Mouse (Mus musculus) neural tube, embryonic 11.5 days (tissue): ENCODE data around the gene Bod1l. TPM values are rescaled to one million over a fixed set of nuclear protein-coding genes. Genes with fewer than 3 reads are reported as not detected.

Experiments used
- ATAC-seq: fragments of 200-750 bp; cut with Nextera tagmentation; 2 replicates; pipeline ENCODE4 v1.8.0; 2017; ENCODE audit warnings: moderate number of reproducible peaks, mild to moderate bottlenecking, moderate TSS enrichment, moderate library complexity; ENCODE audit not compliant: insufficient read depth, low FRiP score, low TSS enrichment
- DNase-seq: peaks from one replicate; pipeline ENCODE4 v3.0.0-alpha.2; 2015; ENCODE audit warnings: low spot score
- H3K27ac ChIP-seq: fragments of 300-500 bp; sonication (generic); 2 replicates; pipeline ENCODE4 v1.5.1; 2014; ENCODE audit warnings: low read depth, mild to moderate bottlenecking, low read length
- H3K27me3 ChIP-seq: fragments of 300-500 bp; sonication (generic); 2 replicates; pipeline ENCODE4 v1.6.1; 2014; ENCODE audit warnings: mild to moderate bottlenecking, low read length, mixed read lengths; ENCODE audit not compliant: control insufficient read depth, insufficient read depth
- H3K36me3 ChIP-seq: fragments of 300-500 bp; sonication (generic); 2 replicates; pipeline ENCODE4 v1.6.1; 2014; ENCODE audit warnings: mild to moderate bottlenecking, low read length, moderate library complexity, mixed read lengths; ENCODE audit not compliant: control insufficient read depth, insufficient read depth
- H3K4me1 ChIP-seq: fragments of 300-500 bp; sonication (generic); 2 replicates; pipeline ENCODE4 v1.6.1; 2014; ENCODE audit warnings: low read length, mixed read lengths; ENCODE audit not compliant: control insufficient read depth, insufficient read depth
- H3K4me2 ChIP-seq: fragments of 300-500 bp; sonication (generic); 2 replicates; pipeline ENCODE4 v1.6.1; 2014; ENCODE audit warnings: low read depth, mild to moderate bottlenecking, moderate library complexity
- H3K4me3 ChIP-seq: fragments of 300-500 bp; sonication (generic); 2 replicates; pipeline ENCODE4 v1.5.1; 2014; ENCODE audit warnings: low read depth, low read length
- H3K9ac ChIP-seq: fragments of 300-500 bp; sonication (generic); 2 replicates; pipeline ENCODE4 v1.6.1; 2014; ENCODE audit warnings: mild to moderate bottlenecking, low read length
- H3K9me3 ChIP-seq: fragments of 300-500 bp; sonication (generic); 2 replicates; pipeline ENCODE4 v1.6.1; 2016; ENCODE audit warnings: low read length; ENCODE audit not compliant: control insufficient read depth
- WGBS: fragments of 180-500 bp; shearing (Covaris S2); extraction: QIAGEN DNeasy Blood & Tissue Kit; methylation state at CpG from one replicate; pipeline ENCODE4 v1.1.7; 2014; 5-methylcytosine and 5-hydroxymethylcytosine counted together
- microRNA-seq: library from miRNA; unstranded; fragments of <30 nt; microRNA quantifications from one replicate; pipeline ENCODE4, GENCODE M21; 2016
- polyA plus RNA-seq: library from polyadenylated mRNA; unstranded; fragments of >200 nt; fragmentation: Nextera tagmentation; extraction: Ambion mirVana; gene quantifications from 2 replicates; pipeline ENCODE4 v1.2.1, GENCODE M21; 2014

Bod1l gene
- polyA plus RNA-seq, 1 experiment from 2014 or later = 22.9 TPM

DNA sequence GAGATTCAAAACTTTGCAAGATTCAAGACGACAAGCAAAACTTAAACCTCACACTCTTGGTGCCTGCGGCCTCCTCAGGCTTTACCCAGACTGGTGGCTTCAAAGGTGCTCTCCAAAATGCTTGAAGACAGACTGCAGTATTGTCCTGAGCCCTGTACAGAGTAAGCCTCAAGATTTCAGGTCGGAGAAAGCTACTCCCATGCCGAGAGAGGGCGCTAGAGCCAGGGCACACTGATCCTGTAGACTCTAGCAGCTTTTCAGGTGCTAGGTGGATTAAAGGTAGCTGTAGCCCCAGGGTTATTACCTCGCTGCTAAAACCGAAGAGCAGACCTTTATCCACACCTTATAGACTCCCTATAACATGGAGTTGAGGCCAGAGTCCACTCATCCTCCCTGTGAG is 99.9 kb downstream of the Bod1l start:
- no peak overlapping the region for H3K4me3 ChIP-seq
- no peak overlapping the region for H3K4me2 ChIP-seq
- no peaks in the 10 kb centered on the region for H3K4me1 ChIP-seq
- no peak for DNase-seq
- H3K27me3 ChIP-seq = peaks cover 52% of the 10 kb centered on the region
- no peak overlapping the region for H3K9ac ChIP-seq
- 3% methylated on average over 7 of the region's 7 CpGs for WGBS
- no peaks in the 10 kb centered on the region for H3K9me3 ChIP-seq
- ATAC-seq = no peak
- H3K36me3 ChIP-seq = no peaks in the 10 kb centered on the region
- no peak overlapping the region for H3K27ac ChIP-seq

DNA sequence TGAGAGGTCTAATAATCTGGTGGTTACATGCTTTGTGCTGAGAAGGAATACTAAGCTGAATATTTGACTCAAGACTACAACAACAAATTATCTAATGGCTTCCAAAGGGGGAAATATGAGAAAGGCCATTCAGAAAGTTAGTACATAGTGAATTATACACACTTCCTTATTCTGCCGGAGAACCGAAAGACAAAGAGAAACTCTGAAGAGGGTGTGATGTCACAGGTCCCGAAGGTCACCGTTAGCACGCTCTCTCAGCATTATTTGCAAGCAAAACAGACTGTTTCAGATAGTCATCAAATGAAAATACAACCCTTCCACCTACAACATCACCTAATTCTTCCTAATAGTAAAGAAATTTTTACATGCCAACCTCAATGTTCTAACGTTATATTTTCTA is 105.3 kb downstream of the Bod1l start:
- WGBS = 70% methylated on average over 6 of the region's 6 CpGs
- no peak overlapping the region for H3K27ac ChIP-seq
- H3K4me1 ChIP-seq = no peaks in the 10 kb centered on the region
- no peak overlapping the region for H3K4me3 ChIP-seq
- ATAC-seq (no peak), DNase-seq (no peak)
- no peak overlapping the region for H3K9ac ChIP-seq
- H3K9me3 ChIP-seq = no peaks in the 10 kb centered on the region
- no peaks in the 10 kb centered on the region for H3K36me3 ChIP-seq
- no peak overlapping the region for H3K4me2 ChIP-seq
- H3K27me3 ChIP-seq = peaks cover 1% of the 10 kb centered on the region; the same call in 1 of the 2 replicates

Small RNA genes within 50 kb of the gene (microRNA-seq; reads per million reads assigned to microRNA genes)
- not detected for gene Mir6414

Other genes with a start within 250 kb of the Bod1l start
- 89.0 and 92.7 TPM in 2 replicates for gene Rab28, start 136.2 kb downstream of the Bod1l start, polyA plus RNA-seq
- gene Nkx3-2, start 79.8 kb downstream of the Bod1l start, polyA plus RNA-seq = 2.2 and 2.5 TPM in 2 replicates
- not detected in 2 replicates for gene Gm16223, start 223.6 kb upstream of the Bod1l start, polyA plus RNA-seq